Mouse (Mus musculus) forebrain, embryonic 11.5 days (tissue): ENCODE results near the gene Tm9sf3. TPM values are rescaled to one million over a fixed set of nuclear protein-coding genes. Genes with fewer than 3 reads are reported as not detected.

Source experiments
- ATAC-seq: fragments of 200-750 bp; cut with Nextera tagmentation; replicated peaks from 2 replicates; pipeline ENCODE4 v1.8.0; 2017; ENCODE audit warnings: moderate TSS enrichment; ENCODE audit not compliant: low FRiP score
- DNase-seq: peaks from one replicate; pipeline ENCODE4 v3.0.0-alpha.2; 2017; ENCODE audit warnings: low spot score
- H3K27ac ChIP-seq: fragments of 300-500 bp; sonication (generic); 2 replicates; pipeline ENCODE4 v1.5.1; 2014; ENCODE audit warnings: low read depth, low read length
- H3K27me3 ChIP-seq: fragments of 300-500 bp; sonication (generic); 2 replicates; pipeline ENCODE4 v1.6.1; 2014; ENCODE audit warnings: mild to moderate bottlenecking, low read length, mixed read lengths; ENCODE audit not compliant: control insufficient read depth, insufficient read depth
- H3K36me3 ChIP-seq: fragments of 300-500 bp; sonication (generic); 2 replicates; pipeline ENCODE4 v1.6.1; 2014; ENCODE audit warnings: mild to moderate bottlenecking, low read length, moderate library complexity, mixed read lengths; ENCODE audit not compliant: control insufficient read depth, insufficient read depth
- H3K4me1 ChIP-seq: fragments of 300-500 bp; sonication (generic); replicated peaks from 2 replicates; pipeline ENCODE4 v1.6.1; 2014; ENCODE audit warnings: low read length, mixed read lengths; ENCODE audit not compliant: control insufficient read depth, insufficient read depth
- H3K4me2 ChIP-seq: fragments of 300-500 bp; sonication (generic); 2 replicates; pipeline ENCODE4 v1.6.1; 2014; ENCODE audit warnings: low read depth, mild to moderate bottlenecking, low read length, moderate library complexity, mixed read lengths; ENCODE audit not compliant: severe bottlenecking
- H3K4me3 ChIP-seq: fragments of 300-500 bp; sonication (generic); 2 replicates; pipeline ENCODE4 v1.5.1; 2014; ENCODE audit warnings: low read depth, low read length
- H3K9ac ChIP-seq: fragments of 300-500 bp; sonication (generic); 2 replicates; pipeline ENCODE4 v1.6.1; 2014; ENCODE audit warnings: low read length
- H3K9me3 ChIP-seq: fragments of 300-500 bp; sonication (generic); 2 replicates; pipeline ENCODE4 v1.6.1; 2016; ENCODE audit warnings: low read length, mixed read lengths; ENCODE audit not compliant: control insufficient read depth
- WGBS: fragments of 180-500 bp; shearing (Covaris S2); extraction: QIAGEN DNeasy Blood & Tissue Kit; methylation state at CpG from one replicate; pipeline ENCODE4 v1.1.7; 2014; 5-methylcytosine and 5-hydroxymethylcytosine counted together
- polyA plus RNA-seq: library from polyadenylated mRNA; unstranded; fragments of >200 nt; fragmentation: Nextera tagmentation; extraction: Ambion mirVana; gene quantifications from 2 replicates; pipeline ENCODE4 v1.2.1, GENCODE M21; 2014

Gene Tm9sf3
- polyA plus RNA-seq, 1 experiment from 2014 or later = 130 TPM

DNA sequence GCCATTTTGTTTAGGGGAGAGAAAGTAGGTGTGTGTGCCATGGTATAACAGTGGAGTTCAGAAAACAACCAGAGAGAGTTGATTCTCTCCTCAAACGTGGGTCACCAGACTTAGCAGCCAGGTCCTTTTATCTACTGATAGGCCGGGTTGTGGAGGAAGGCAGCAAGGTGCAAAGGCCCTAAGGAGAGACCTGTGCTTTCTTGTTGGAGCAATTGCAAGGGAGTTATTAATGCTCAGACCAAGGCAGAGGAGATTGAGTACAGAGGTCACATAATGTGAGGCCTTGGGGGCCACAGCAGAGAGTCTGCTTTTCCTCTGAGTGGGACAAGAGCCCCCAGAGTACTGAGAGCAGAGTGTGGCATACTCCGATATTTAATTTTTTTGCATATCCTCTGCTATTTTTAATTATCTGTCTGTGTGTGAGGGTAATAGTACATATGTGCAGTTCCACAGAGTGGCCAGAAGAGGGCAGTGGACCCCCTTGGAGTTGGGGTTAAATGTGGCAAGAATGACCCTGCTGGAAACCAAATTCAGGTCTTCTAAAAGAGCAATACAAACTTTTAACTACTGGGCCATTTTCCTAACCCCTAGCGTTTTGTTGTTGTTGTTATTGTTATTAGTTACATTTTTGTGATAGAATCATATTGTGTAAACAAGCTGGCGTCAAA is 27.3 kb upstream of the Tm9sf3 start:
- no peak overlapping the region for H3K4me2 ChIP-seq
- no peak overlapping the region for H3K27ac ChIP-seq
- H3K9ac ChIP-seq = no peak overlapping the region
- H3K4me3 ChIP-seq = no peak overlapping the region
- ATAC-seq (no peak), DNase-seq (no peak)
- H3K27me3 ChIP-seq = no peaks in the 10 kb centered on the region
- no peaks in the 10 kb centered on the region for H3K36me3 ChIP-seq
- no peaks in the 10 kb centered on the region for H3K4me1 ChIP-seq
- H3K9me3 ChIP-seq = no peaks in the 10 kb centered on the region
- WGBS = 58% methylated on average over 5 of the region's 5 CpGs

DNA sequence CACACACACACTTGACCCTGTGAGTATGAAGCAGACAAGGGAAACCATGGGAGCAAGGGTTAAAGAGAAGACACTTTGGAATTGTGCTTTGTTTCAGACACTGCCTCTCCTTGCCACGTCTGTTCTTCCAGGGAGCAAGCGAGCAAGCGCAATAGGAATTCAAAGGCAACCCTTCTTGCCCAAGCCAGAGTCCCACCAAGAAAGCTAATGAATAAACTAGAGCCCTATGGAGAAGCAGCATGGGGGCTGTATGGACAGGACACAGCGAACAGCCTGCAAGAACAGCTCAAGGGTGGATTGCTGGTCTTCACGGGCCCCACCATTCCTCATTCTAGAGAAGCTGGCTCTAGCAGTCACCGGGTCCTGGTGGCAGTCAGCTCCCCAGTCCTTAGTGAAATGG is 24.8 kb upstream of the Tm9sf3 start:
- no peak overlapping the region for H3K9ac ChIP-seq
- no peaks in the 10 kb centered on the region for H3K27me3 ChIP-seq
- DNase-seq = no peak
- H3K9me3 ChIP-seq = no peaks in the 10 kb centered on the region
- no peaks in the 10 kb centered on the region for H3K36me3 ChIP-seq
- no peak overlapping the region for H3K4me3 ChIP-seq
- H3K27ac ChIP-seq = no peak overlapping the region
- 85% methylated on average over 6 of the region's 6 CpGs for WGBS
- no peak overlapping the region for H3K4me2 ChIP-seq
- ATAC-seq = no peak
- H3K4me1 ChIP-seq = no peaks in the 10 kb centered on the region

DNA sequence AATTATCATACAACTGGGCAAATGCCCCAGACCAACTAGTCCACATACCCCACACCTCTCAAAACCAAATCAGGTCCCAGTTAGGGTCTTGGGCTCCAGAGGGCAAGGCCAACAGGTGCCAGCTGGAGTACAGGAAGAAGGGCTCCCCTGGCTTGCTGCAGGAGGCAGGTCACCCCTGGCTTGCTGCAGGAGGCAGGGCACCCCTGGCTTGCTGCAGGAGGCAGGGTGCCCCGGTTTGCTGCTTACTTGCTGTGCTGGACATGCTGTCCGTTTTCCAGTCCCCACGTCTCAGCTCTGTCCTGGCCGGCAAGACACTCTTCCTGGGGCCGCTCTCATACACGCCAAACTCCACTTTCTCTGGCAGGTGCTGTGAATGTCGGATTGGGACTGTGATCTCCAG is 23.4 kb upstream of the Tm9sf3 start:
- Histone ChIP-seq H3K4me3 (no peak overlapping the region), H3K27ac (no peak overlapping the region), H3K4me2 (no peak overlapping the region), H3K27me3 (no peaks in the 10 kb centered on the region), H3K36me3 (no peaks in the 10 kb centered on the region), H3K4me1 (no peaks in the 10 kb centered on the region), H3K9ac (no peak overlapping the region), H3K9me3 (no peaks in the 10 kb centered on the region)
- 86% methylated on average over 7 of the region's 7 CpGs for WGBS
- no peak for ATAC-seq
- no peak for DNase-seq

DNA sequence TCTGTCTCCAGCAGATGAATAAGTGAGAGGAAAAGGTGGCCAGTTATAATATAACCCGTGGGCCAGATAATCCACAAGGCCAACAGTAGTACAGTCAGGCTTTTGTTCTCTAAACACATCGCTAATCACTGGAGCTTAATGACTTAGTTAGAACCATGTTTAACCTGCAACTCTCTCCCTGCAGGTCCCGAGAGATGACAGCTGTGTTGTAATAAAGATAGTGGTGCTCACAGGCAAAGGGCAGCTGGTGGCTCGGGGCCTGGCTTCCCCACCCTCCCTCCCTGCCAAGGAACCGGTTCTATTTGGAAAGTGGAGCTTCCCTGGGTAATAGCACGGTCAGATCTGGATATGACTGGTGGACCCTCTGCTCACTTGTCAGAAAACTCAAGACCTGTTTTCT is 20.7 kb upstream of the Tm9sf3 start:
- Histone ChIP-seq H3K9me3 (no peaks in the 10 kb centered on the region), H3K4me1 (no peaks in the 10 kb centered on the region; the same call in 1 of the 2 replicates), H3K4me2 (no peak overlapping the region), H3K9ac (no peak overlapping the region), H3K27me3 (no peaks in the 10 kb centered on the region), H3K27ac (no peak overlapping the region), H3K4me3 (no peak overlapping the region), H3K36me3 (no peaks in the 10 kb centered on the region)
- 75% methylated on average over 6 of the region's 6 CpGs for WGBS
- no peak for ATAC-seq
- DNase-seq = no peak

DNA sequence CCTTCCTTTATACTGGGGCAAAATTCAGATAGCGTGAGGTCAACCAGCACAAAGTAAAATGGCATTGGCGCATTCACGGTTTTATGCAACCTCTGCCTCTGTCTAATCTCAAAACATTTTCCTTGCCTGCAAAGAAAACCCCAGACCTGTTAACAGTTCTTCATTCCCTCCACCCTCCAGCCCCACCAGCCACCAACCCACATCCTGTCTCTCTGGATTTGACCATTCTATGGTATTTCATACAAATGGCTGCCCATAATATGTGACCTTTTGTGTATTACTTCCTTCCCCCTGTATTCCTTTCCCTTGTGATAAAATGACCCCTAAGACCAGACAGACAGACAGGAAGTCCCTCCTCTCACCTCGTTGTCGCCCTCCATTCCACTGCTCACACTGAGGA is 18.9 kb upstream of the Tm9sf3 start:
- no peaks in the 10 kb centered on the region for H3K27me3 ChIP-seq
- ATAC-seq (no peak), DNase-seq (no peak)
- no peaks in the 10 kb centered on the region for H3K9me3 ChIP-seq
- no peak overlapping the region for H3K4me2 ChIP-seq
- 89% methylated on average over 5 of the region's 5 CpGs for WGBS
- H3K4me3 ChIP-seq = no peak overlapping the region
- no peak overlapping the region for H3K27ac ChIP-seq
- H3K9ac ChIP-seq = no peak overlapping the region
- H3K36me3 ChIP-seq = no peaks in the 10 kb centered on the region
- no peaks in the 10 kb centered on the region; the same call in 1 of the 2 replicates for H3K4me1 ChIP-seq

DNA sequence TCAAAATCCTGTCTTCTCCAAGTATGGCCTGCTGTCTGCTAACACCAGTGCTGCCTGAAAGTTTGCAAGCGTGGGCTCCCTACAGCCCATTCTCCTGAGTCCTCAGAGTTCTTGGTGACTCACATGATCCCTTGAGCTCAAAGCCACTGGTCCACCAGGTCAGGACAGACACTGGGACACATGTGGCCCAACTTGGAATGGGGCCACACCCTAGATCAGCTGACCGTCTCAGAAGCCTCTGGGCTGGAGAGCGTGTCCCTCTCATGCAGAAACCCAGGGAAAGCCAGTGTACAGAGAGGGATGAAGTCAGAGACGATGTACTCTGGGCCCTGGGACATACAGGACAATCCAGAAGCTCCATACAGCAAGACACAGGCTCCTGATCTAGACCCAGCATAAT is 18.4 kb upstream of the Tm9sf3 start:
- WGBS = 89% methylated on average over 4 of the region's 4 CpGs
- Histone ChIP-seq H3K36me3 (no peaks in the 10 kb centered on the region), H3K4me3 (no peak overlapping the region), H3K4me2 (no peak overlapping the region), H3K4me1 (no peaks in the 10 kb centered on the region; the same call in 1 of the 2 replicates), H3K9me3 (no peaks in the 10 kb centered on the region), H3K9ac (no peak overlapping the region), H3K27ac (no peak overlapping the region), H3K27me3 (no peaks in the 10 kb centered on the region)
- DNase-seq (no peak), ATAC-seq (no peak)

DNA sequence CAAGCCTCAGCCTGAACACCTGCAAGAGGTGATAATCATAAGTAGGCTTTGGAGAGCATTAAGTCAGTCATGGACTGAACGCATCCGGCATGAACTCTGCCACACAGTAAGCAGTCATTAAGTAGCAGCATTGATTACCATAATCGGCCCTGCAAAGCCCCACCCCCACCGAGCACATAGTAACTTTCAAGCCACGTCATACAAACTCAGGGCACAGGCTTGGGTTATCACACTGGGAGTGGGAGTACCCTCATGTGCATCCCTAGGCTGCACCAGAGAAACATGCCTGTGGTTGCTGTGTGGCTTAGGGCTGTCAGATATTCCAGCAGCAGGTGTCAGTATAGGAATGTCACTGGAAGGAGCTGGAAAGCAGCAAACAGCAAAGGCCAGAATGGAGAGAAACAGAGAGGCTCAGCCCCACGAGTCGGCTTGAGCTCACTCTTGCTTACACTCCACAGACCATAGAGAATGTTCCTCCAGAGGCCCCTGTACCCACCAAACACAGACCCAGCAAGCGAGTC is 16.0 kb upstream of the Tm9sf3 start:
- no peaks in the 10 kb centered on the region for H3K36me3 ChIP-seq
- no peak overlapping the region for H3K4me3 ChIP-seq
- no peaks in the 10 kb centered on the region for H3K9me3 ChIP-seq
- H3K27ac ChIP-seq = no peak overlapping the region
- WGBS = 68% methylated on average over 8 of the region's 8 CpGs
- H3K9ac ChIP-seq = no peak overlapping the region
- H3K4me1 ChIP-seq = no peaks in the 10 kb centered on the region; the same call in 1 of the 2 replicates
- no peaks in the 10 kb centered on the region for H3K27me3 ChIP-seq
- H3K4me2 ChIP-seq = no peak overlapping the region
- no peak for DNase-seq
- no peak for ATAC-seq

DNA sequence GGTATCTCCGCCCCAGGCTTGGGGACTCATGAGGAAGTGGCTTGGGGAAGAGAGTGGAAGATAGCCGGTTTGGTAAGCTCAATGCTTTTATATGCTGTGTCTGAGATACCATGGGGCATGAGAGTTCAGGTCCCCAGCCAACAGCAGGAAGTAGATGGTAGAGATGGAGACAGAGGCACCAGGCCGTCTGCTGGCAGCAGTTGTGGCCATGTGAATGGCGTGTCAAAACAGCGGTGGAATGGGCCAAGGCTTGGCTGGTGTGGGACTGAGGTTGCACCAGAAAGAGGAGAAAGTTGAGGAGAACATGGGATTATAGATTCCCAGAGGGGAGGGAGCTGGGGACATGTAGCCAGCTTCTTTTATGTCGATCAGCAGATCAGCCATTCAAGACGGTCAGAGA is 14.8 kb upstream of the Tm9sf3 start:
- Histone ChIP-seq H3K9ac (no peak overlapping the region), H3K4me2 (no peak overlapping the region), H3K4me1 (no peaks in the 10 kb centered on the region; the same call in 1 of the 2 replicates), H3K4me3 (no peak overlapping the region), H3K27me3 (no peaks in the 10 kb centered on the region), H3K27ac (no peak overlapping the region), H3K36me3 (no peaks in the 10 kb centered on the region), H3K9me3 (no peaks in the 10 kb centered on the region)
- 83% methylated on average over 7 of the region's 7 CpGs for WGBS
- ATAC-seq (no peak), DNase-seq (no peak)

DNA sequence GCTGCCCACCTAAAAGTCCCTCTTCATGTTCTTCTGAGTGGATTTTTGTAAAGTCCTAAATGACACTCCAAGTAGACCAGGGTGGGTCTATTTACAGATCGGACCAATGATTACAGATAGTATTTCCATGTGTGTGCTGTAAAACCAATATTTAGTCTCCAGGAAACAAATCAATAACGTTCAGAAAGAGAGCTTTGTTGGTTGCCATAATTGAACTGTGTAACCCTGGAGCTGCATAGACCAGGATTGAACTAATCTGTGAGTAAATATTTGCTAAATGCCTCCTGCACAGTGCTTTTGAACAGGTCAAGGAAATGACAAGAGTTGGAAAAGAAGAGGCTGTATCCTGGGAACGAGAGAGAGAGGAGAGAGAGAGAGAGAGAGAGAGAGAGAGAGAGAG is 11.8 kb upstream of the Tm9sf3 start:
- H3K27ac ChIP-seq = no peak overlapping the region
- 68% methylated on average over 3 of the region's 3 CpGs for WGBS
- no peak for ATAC-seq
- no peak overlapping the region for H3K4me2 ChIP-seq
- no peak overlapping the region for H3K4me3 ChIP-seq
- H3K4me1 ChIP-seq = no peaks in the 10 kb centered on the region; the same call in 1 of the 2 replicates
- no peaks in the 10 kb centered on the region for H3K9me3 ChIP-seq
- DNase-seq = no peak
- no peaks in the 10 kb centered on the region for H3K27me3 ChIP-seq
- H3K9ac ChIP-seq = no peak overlapping the region
- H3K36me3 ChIP-seq = no peaks in the 10 kb centered on the region
